Mouse (Mus musculus) erythroblast, embryonic 14.5 days (primary cell): ENCODE results near the gene Sdccag8. TPM values are rescaled to one million over a fixed set of nuclear protein-coding genes. Genes with fewer than 3 reads are reported as not detected.

Source experiments
- H3K27me3 ChIP-seq: 2 replicates; pipeline ENCODE4 v1.6.1; 2012; ENCODE audit warnings: inconsistent platforms; ENCODE audit not compliant: control insufficient read depth
- H3K36me3 ChIP-seq: 2 replicates; pipeline ENCODE4 v1.6.1; 2012; ENCODE audit warnings: mild to moderate bottlenecking, inconsistent platforms; ENCODE audit not compliant: control insufficient read depth
- H3K4me1 ChIP-seq: 2 replicates; pipeline ENCODE4 v1.6.1; 2012; ENCODE audit warnings: inconsistent platforms; ENCODE audit not compliant: control insufficient read depth
- H3K4me3 ChIP-seq: replicated peaks from 2 replicates; pipeline ENCODE3; 2012; ENCODE audit warnings: moderate library complexity, mild to moderate bottlenecking, inconsistent platforms
- H3K9me3 ChIP-seq: 2 replicates; pipeline ENCODE4 v1.6.1; 2012; ENCODE audit warnings: low read length, inconsistent platforms, mixed read lengths; ENCODE audit not compliant: control insufficient read depth
- GATA1 ChIP-seq: IDR thresholded peaks from 2 replicates; pipeline ENCODE4 v1.6.1; 2012; ENCODE audit warnings: low read length, inconsistent platforms, mixed read lengths
- TAL1 ChIP-seq: IDR thresholded peaks from 3 replicates; pipeline ENCODE4 v1.6.1; 2012; ENCODE audit warnings: low read length, inconsistent platforms, mixed read lengths
- polyA plus RNA-seq: library from polyadenylated mRNA; stranded (reverse); fragments of >175 nt; gene quantifications from 2 replicates; pipeline ENCODE4 v1.2.3, GENCODE M21; 2012

Sdccag8 gene
- polyA plus RNA-seq, 1 experiment: 0.35 TPM

- Histone ChIP-seq H3K36me3 (no peaks in the 10 kb centered on the region), H3K9me3 (no peaks in the 10 kb centered on the region), H3K4me3 (no peak overlapping the region)
Observed at GRCm38 (mm10) chr1:177029032-177029431, 214.6 kb downstream of the Sdccag8 start.

DNA sequence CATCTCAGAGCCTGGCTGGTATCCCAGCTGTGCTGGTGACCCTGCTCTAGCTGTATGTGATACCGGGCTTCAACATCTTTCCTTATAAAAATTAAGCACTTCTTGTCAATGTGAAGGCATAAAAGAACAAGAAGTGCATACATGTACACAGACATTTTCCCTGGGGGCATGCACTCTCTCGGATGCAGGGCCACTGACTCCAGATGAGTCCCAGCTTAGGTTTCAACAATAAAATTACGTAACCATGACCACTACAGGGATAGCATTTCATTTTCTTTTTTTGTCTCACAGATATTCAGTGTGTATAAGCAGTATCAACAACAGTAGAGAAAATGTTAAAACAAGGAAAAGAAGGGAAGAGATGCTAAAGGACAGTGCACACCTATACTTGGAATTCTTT, 216.2 kb downstream of the Sdccag8 start:
- no peaks in the 10 kb centered on the region for H3K4me1 ChIP-seq
- H3K27me3 ChIP-seq: no peaks in the 10 kb centered on the region
- TF ChIP-seq TAL1 (no peak), GATA1 (no peak)
- no peak overlapping the region for H3K4me3 ChIP-seq
- no peaks in the 10 kb centered on the region for H3K9me3 ChIP-seq
- no peaks in the 10 kb centered on the region for H3K36me3 ChIP-seq

More at GRCm38 (mm10) chr1:177029032-177029431, 214.6 kb downstream of the Sdccag8 start:
- no peaks in the 10 kb centered on the region for H3K27me3 ChIP-seq
- no peaks in the 10 kb centered on the region for H3K4me1 ChIP-seq
- TF ChIP-seq TAL1 (no peak), GATA1 (no peak)

- Histone ChIP-seq H3K36me3 (no peaks in the 10 kb centered on the region), H3K9me3 (no peaks in the 10 kb centered on the region), H3K4me3 (no peak overlapping the region), H3K4me1 (no peaks in the 10 kb centered on the region), H3K27me3 (no peaks in the 10 kb centered on the region)
- TF ChIP-seq TAL1 (no peak), GATA1 (no peak)
Observed at GRCm38 (mm10) chr1:177031196-177031595, 216.7 kb downstream of the Sdccag8 start.

DNA sequence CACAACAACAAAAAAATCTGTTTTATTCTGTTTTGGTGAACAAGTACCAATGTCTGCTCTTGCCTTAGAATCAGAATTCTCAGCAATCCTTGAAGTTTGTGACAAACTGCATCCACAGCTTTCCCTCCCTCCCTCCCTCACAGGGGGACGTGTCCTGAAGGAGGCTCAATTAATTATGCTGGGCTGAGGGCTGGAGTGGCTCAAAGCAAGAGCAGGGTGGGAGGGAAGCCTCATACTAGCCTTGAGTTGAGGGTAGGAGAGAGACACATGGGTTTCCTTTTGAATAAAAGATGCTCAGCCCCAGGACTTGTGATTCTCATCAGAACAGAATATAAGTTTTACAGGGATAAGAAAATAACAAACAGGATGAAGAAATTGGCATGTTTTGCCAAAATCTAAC, 217.8 kb downstream of the Sdccag8 start:
- Histone ChIP-seq H3K4me1 (no peaks in the 10 kb centered on the region), H3K9me3 (no peaks in the 10 kb centered on the region), H3K27me3 (no peaks in the 10 kb centered on the region), H3K36me3 (no peaks in the 10 kb centered on the region), H3K4me3 (no peak overlapping the region)
- TF ChIP-seq TAL1 (no peak), GATA1 (no peak)

DNA sequence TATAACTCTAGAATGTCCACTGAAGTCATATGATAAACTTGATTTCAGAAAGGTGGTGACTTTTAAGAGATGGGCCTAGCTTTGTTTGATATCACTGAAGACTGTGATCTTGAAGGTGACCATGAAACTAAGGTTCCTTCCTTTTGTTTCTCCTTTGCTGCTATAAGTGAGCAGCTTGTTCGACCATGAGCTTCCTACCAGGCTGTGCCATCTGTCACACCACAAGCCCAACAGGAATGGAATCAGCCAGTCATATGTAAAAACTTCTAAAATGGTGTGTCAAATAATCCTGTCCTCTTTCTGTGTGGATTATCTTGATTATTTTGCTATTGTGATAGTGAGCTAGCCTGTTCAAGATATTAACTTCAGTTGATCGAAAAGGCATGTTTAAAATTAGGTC, 221.0 kb downstream of the Sdccag8 start:
- TF ChIP-seq TAL1 (no peak), GATA1 (no peak)
- no peaks in the 10 kb centered on the region for H3K36me3 ChIP-seq

GRCm38 (mm10) chr1:177038383-177038782, 223.9 kb downstream of the Sdccag8 start:
- no peaks in the 10 kb centered on the region for H3K4me1 ChIP-seq
- no peak overlapping the region for H3K4me3 ChIP-seq
- no peaks in the 10 kb centered on the region for H3K27me3 ChIP-seq
- no peaks in the 10 kb centered on the region for H3K36me3 ChIP-seq
- no peaks in the 10 kb centered on the region; the same call in 1 of the 2 replicates for H3K9me3 ChIP-seq
- TF ChIP-seq GATA1 (no peak), TAL1 (no peak)

More for the DNA sequence above, 221.0 kb downstream of the Sdccag8 start:
- H3K4me3 ChIP-seq: no peak overlapping the region
- H3K4me1 ChIP-seq: no peaks in the 10 kb centered on the region
- H3K9me3 ChIP-seq: no peaks in the 10 kb centered on the region; the same call in 1 of the 2 replicates
- H3K27me3 ChIP-seq: no peaks in the 10 kb centered on the region

DNA sequence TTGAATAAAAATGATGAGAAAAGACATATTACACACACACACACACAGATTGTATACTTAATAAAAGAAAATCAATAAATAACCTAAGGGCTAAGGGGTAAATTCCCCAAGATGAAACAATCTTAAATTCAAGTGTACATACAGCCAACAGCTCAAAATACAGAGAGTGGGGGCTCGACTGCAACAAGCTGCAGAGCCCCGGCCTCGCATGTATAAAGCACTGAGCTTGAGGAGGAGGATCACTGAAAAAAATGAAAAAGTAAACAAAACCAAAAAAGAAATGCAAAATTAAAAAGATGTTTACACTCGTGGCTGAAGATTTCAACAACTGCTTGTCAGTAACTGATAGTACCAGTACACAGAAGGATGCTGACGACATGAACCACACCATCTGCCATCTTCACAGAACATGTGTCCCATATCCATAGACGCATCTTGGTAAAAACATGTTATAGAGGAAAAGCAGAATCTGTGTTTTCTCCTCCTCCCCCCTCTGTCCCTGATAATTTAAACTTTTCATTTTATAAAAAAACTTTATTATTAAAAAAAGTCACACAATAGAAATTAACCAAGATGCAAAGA, 224.7 kb downstream of the Sdccag8 start:
- Histone ChIP-seq H3K9me3 (no peaks in the 10 kb centered on the region; the same call in 1 of the 2 replicates), H3K27me3 (no peaks in the 10 kb centered on the region), H3K36me3 (no peaks in the 10 kb centered on the region), H3K4me1 (no peaks in the 10 kb centered on the region), H3K4me3 (no peak overlapping the region)
- TF ChIP-seq GATA1 (no peak), TAL1 (no peak)

- Histone ChIP-seq H3K27me3 (no peaks in the 10 kb centered on the region), H3K4me3 (no peak overlapping the region), H3K4me1 (no peaks in the 10 kb centered on the region), H3K36me3 (no peaks in the 10 kb centered on the region), H3K9me3 (no peaks in the 10 kb centered on the region; the same call in 1 of the 2 replicates)
- no peak for TF ChIP-seq GATA1
- TF ChIP-seq TAL1: no peak
Observed at GRCm38 (mm10) chr1:177040058-177040457, 225.6 kb downstream of the Sdccag8 start.

DNA sequence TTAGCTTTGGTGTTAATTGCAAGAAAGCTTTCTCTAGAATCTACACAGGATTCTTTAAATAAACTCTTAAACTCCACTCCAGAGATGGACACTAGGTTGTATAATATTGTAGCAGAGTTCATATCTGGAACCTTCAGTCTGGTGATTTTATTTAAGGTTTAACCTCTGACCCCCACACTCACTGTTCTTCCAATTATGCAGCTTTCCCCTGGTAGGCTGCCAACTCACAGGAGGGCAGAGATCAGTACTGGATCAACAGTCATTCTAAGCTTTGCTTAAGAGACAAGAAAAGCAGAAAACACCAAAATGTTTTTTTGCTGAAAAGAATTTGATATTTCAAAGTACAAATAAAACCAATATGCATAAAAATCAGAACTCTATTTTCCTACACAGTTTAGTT, 231.4 kb downstream of the Sdccag8 start:
- H3K4me1 ChIP-seq: no peaks in the 10 kb centered on the region
- H3K4me3 ChIP-seq: no peak overlapping the region
- TF ChIP-seq TAL1: no peak
- TF ChIP-seq GATA1: no peak
- no peaks in the 10 kb centered on the region for H3K9me3 ChIP-seq
- no peaks in the 10 kb centered on the region for H3K27me3 ChIP-seq
- H3K36me3 ChIP-seq: no peaks in the 10 kb centered on the region

DNA sequence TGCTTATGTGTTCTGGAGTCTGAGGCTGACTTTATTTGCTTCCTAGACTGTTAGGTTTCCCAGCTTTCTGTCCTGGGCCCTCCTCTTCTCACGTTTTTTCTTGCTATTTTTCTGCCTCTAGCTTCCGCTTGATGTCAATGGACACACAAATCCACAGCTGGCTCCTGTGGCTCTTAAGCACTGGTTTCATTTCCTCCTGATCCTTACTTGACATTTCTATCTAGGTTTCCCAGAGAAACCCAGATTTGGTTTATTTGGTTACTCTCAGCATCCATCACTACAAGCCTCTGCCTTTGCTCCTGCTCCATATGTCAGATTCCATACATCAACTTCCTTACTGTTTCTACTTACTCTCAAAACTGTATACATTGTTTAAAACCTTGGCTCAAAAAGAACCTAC, 232.5 kb downstream of the Sdccag8 start:
- no peaks in the 10 kb centered on the region for H3K4me1 ChIP-seq
- no peak for TF ChIP-seq TAL1
- TF ChIP-seq GATA1: no peak

More for the DNA sequence above, 232.5 kb downstream of the Sdccag8 start:
- Histone ChIP-seq H3K9me3 (no peaks in the 10 kb centered on the region), H3K4me3 (no peak overlapping the region), H3K36me3 (no peaks in the 10 kb centered on the region), H3K27me3 (no peaks in the 10 kb centered on the region)
